Mouse (Mus musculus): Measurements from ENCODE around the gene Fus. TPM values are rescaled to one million over a fixed set of nuclear protein-coding genes. Genes with fewer than 3 reads are reported as not detected.

Fus gene
- total and polyA plus RNA-seq, 2 experiments from 2014 or later, result 51.0 to 323 TPM

- no peaks in the 10 kb centered on the region for H3K27me3 ChIP-seq (ENCODE audit: insufficient read depth, low read length)
- H3K36me3 ChIP-seq (ENCODE audit: insufficient read depth), result peaks cover 14% of the 10 kb centered on the region
- no peak within 1 kb of the TSS for H3K27ac ChIP-seq (ENCODE audit: low read depth, low read length)
- H3K4me1 ChIP-seq (ENCODE audit: insufficient read depth), result peaks cover 5% of the 10 kb centered on the region; the same call in 1 of the 2 replicates
- ATAC-seq, result peak; percentile 32; the same call in 1 of the 2 replicates
- no peak for DNase-seq
- peak within 1 kb of the TSS; percentile 35 for H3K4me2 ChIP-seq (ENCODE audit: low read depth)
- TF ChIP-seq CTCF (IDR thresholded peaks at IDR 0.05; ENCODE audit: low read depth), result no peak
- no peaks in the 10 kb centered on the region for H3K9me3 ChIP-seq (ENCODE audit: low read length)
- H3K9ac ChIP-seq, result no peak within 1 kb of the TSS
- 22% methylated on average over 18 of the region's 18 CpGs for WGBS
- H3K4me3 ChIP-seq (ENCODE audit: low read depth, low read length), result no peak within 1 kb of the TSS
Observed at GRCm38 (mm10) chr7:127993341-127993977, 26.2 kb downstream of the Fus start, which contains the start of gene Pycard. Gene Pycard (minus strand): TSS chr7:127993867.

- Histone ChIP-seq H3K27ac (ENCODE audit: low read depth, low read length) (no peak overlapping the region), H3K9me3 (ENCODE audit: low read length) (no peaks in the 10 kb centered on the region), H3K9ac (no peak overlapping the region), H3K27me3 (ENCODE audit: insufficient read depth, low read length) (no peaks in the 10 kb centered on the region), H3K4me1 (ENCODE audit: insufficient read depth) (no peaks in the 10 kb centered on the region), H3K36me3 (ENCODE audit: insufficient read depth) (no peaks in the 10 kb centered on the region), H3K4me2 (ENCODE audit: low read depth) (no peak overlapping the region), H3K4me3 (ENCODE audit: low read depth, low read length) (no peak overlapping the region)
- ATAC-seq (no peak), DNase-seq (no peak)
- no peak for TF ChIP-seq CTCF (IDR thresholded peaks at IDR 0.05; ENCODE audit: low read depth)
- WGBS, result 87% methylated on average over 1 of the region's 1 CpGs
Observed at GRCm38 (mm10) chr7:127999436-127999835, 32.2 kb downstream of the Fus start.

DNA sequence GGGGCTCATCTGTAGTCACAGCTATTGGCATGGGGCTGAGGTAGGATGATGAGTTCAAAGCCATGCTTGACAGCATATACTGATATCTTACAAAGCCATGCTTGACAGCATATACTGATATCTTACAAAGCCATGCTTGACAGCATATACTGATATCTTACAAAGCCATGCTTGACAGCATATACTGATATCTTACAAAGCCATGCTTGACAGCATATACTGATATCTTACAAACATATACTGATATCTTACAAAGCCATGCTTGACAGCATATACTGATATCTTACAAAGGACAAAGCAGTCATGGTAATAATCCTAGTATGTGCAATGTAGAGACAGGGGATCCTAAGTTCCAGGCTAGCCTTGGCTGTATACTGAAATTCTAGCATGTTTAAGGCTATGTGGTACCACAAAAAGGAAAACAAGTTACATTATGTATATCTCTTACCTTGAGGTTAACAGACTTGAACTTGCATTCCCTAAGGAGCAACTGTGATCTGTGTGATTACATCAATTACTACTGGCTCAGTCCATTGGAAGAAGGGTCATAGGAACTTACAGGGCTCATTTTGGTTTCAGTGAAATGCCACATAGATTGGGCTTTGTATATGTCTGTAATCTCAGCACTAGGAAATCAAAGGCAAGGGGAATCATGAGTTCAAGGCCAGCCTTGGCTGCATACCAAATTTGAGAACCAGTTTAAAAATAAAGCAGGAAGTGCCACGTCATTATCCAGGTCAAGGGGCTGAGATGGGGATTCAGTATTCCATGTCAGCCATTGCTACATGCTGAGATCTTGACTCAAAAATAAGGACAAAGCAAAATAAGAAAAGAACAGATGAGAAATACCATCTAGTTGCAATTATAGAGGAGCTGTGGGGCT, 33.1 kb downstream of the Fus start:
- Histone ChIP-seq H3K4me1 (ENCODE audit: insufficient read depth) (no peaks in the 10 kb centered on the region), H3K4me3 (ENCODE audit: low read depth, low read length) (no peak overlapping the region), H3K27ac (ENCODE audit: low read depth, low read length) (no peak overlapping the region), H3K9ac (no peak overlapping the region), H3K4me2 (ENCODE audit: low read depth) (no peak overlapping the region), H3K9me3 (ENCODE audit: low read length) (no peaks in the 10 kb centered on the region), H3K27me3 (ENCODE audit: insufficient read depth, low read length) (no peaks in the 10 kb centered on the region), H3K36me3 (ENCODE audit: insufficient read depth) (no peaks in the 10 kb centered on the region)
- TF ChIP-seq CTCF (IDR thresholded peaks at IDR 0.05; ENCODE audit: low read depth), result no peak
- ATAC-seq (no peak), DNase-seq (no peak)
- WGBS, result 55% methylated on average over 1 of the region's 1 CpGs

DNA sequence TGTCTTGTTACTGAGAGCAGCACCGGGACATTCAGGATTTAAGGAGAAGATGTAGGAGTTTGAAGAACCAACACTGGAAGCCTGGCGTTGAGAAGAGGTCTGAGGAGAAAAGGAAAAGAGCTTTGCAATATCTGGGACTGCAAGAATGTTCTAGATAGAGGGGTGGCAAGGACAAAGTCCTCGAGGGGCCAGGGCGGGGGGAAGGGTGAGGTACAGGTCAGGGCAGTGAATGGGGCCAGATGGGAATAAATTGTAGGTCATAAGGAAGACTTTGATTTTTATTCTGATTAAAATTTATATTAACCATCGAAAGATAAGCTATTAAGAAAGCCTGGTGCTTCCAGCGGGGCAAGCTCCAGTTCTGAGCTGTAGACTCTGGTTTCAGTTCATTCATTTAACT, 35.8 kb downstream of the Fus start:
- H3K27me3 ChIP-seq (ENCODE audit: insufficient read depth, low read length), result no peaks in the 10 kb centered on the region
- no peaks in the 10 kb centered on the region for H3K4me1 ChIP-seq (ENCODE audit: insufficient read depth)
- WGBS, result 85% methylated on average over 6 of the region's 6 CpGs
- no peak overlapping the region for H3K27ac ChIP-seq (ENCODE audit: low read depth, low read length)
- DNase-seq (no peak), ATAC-seq (no peak)
- no peak overlapping the region for H3K4me3 ChIP-seq (ENCODE audit: low read depth, low read length)
- no peak for TF ChIP-seq CTCF (IDR thresholded peaks at IDR 0.05; ENCODE audit: low read depth)
- H3K9me3 ChIP-seq (ENCODE audit: low read length), result no peaks in the 10 kb centered on the region
- no peak overlapping the region for H3K9ac ChIP-seq
- no peaks in the 10 kb centered on the region for H3K36me3 ChIP-seq (ENCODE audit: insufficient read depth)
- no peak overlapping the region for H3K4me2 ChIP-seq (ENCODE audit: low read depth)

DNA sequence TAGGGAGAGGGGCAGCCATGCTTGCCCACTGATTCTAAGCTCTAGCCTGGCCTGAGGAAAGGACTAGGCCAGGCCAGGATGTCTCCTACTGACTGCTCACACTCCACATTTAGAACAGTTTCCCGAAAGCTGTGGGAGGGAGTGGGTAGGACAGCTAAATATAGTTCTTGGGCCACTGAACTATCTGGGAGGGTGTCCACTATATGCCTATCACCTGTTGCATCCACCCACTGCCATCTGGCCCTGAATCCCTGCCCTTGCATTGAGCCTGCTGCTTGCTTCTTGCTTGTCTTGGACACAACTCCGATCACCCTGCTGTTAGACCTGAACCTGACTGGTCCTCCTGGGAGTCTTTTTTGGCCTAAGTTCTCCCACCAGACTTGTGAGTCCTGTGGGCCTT, 36.4 kb downstream of the Fus start, which contains the start of gene Trim72:
Trim72 (plus strand) TSS at position 262 of the 400 bp plus-strand sequence.
- WGBS, result 94% methylated on average over 2 of the region's 2 CpGs

GRCm38 (mm10) chr7:128004150-128004486, 36.9 kb downstream of the Fus start:
- H3K36me3 ChIP-seq (ENCODE audit: insufficient read depth), result no peaks in the 10 kb centered on the region
- 69% methylated on average over 5 of the region's 5 CpGs for WGBS
- no peak overlapping the region for H3K4me2 ChIP-seq (ENCODE audit: low read depth)
- no peak for DNase-seq
- H3K27me3 ChIP-seq (ENCODE audit: insufficient read depth, low read length), result no peaks in the 10 kb centered on the region
- no peak overlapping the region for H3K4me3 ChIP-seq (ENCODE audit: low read depth, low read length)
- ATAC-seq, result no peak
- H3K27ac ChIP-seq (ENCODE audit: low read depth, low read length), result no peak overlapping the region
- H3K4me1 ChIP-seq (ENCODE audit: insufficient read depth), result no peaks in the 10 kb centered on the region
- H3K9ac ChIP-seq, result no peak overlapping the region
- no peaks in the 10 kb centered on the region for H3K9me3 ChIP-seq (ENCODE audit: low read length)
- no peak for TF ChIP-seq CTCF (IDR thresholded peaks at IDR 0.05; ENCODE audit: low read depth)

More for the DNA sequence above, 36.4 kb downstream of the Fus start, which contains the start of gene Trim72:
- no peak within 1 kb of the TSS for H3K4me3 ChIP-seq (ENCODE audit: low read depth, low read length)
- TF ChIP-seq CTCF (IDR thresholded peaks at IDR 0.05; ENCODE audit: low read depth), result no peak
- no peaks in the 10 kb centered on the region for H3K4me1 ChIP-seq (ENCODE audit: insufficient read depth)
- no peaks in the 10 kb centered on the region for H3K9me3 ChIP-seq (ENCODE audit: low read length)
- H3K27me3 ChIP-seq (ENCODE audit: insufficient read depth, low read length), result no peaks in the 10 kb centered on the region
- DNase-seq (no peak), ATAC-seq (no peak)
- H3K4me2 ChIP-seq (ENCODE audit: low read depth), result no peak within 1 kb of the TSS
- no peak within 1 kb of the TSS for H3K27ac ChIP-seq (ENCODE audit: low read depth, low read length)
- H3K36me3 ChIP-seq (ENCODE audit: insufficient read depth), result no peaks in the 10 kb centered on the region
- H3K9ac ChIP-seq, result no peak within 1 kb of the TSS
